Mouse (Mus musculus): ENCODE data around the gene Plp2. TPM values are rescaled to one million over a fixed set of nuclear protein-coding genes. Genes with fewer than 3 reads are reported as not detected.
A peak's percentile ranks its signal among the peaks of the same experiment; 100 is the strongest.

The Plp2 gene
- polyA plus RNA-seq, 1 experiment from 2014 or later: 33.2 TPM

- Histone ChIP-seq H3K4me1 (no peaks in the 10 kb centered on the region; the same call in 1 of the 2 replicates), H3K36me3 (no peaks in the 10 kb centered on the region), H3K4me3 (no peak overlapping the region), H3K4me2 (replicated peaks) (no peak overlapping the region), H3K27me3 (no peaks in the 10 kb centered on the region), H3K9me3 (no peaks in the 10 kb centered on the region), H3K27ac (replicated peaks) (no peak overlapping the region), H3K9ac (replicated peaks) (no peak overlapping the region)
- WGBS: 62% methylated on average over 10 of the region's 11 CpGs
- ATAC-seq (ENCODE audit: low FRiP score, low read depth): no peak
Observed at GRCm38 (mm10) chrX:7658785-7659589, 12.2 kb downstream of the Plp2 start.

- Histone ChIP-seq H3K4me1 (no peaks in the 10 kb centered on the region; the same call in 1 of the 2 replicates), H3K27ac (replicated peaks) (no peak overlapping the region), H3K4me3 (no peak overlapping the region), H3K9me3 (no peaks in the 10 kb centered on the region), H3K36me3 (no peaks in the 10 kb centered on the region), H3K4me2 (replicated peaks) (peak overlapping the region; percentile 32), H3K9ac (replicated peaks) (no peak overlapping the region), H3K27me3 (no peaks in the 10 kb centered on the region)
- WGBS: 24% methylated on average over 14 of the region's 15 CpGs
- ATAC-seq (ENCODE audit: low FRiP score, low read depth): no peak
Observed at GRCm38 (mm10) chrX:7658031-7658784, 13.0 kb downstream of the Plp2 start.

GRCm38 (mm10) chrX:7657221-7657639, 14.0 kb downstream of the Plp2 start, which contains the start of gene Prickle3:
Gene Prickle3, plus strand, starts transcription at chrX:7657260.
- H3K9me3 ChIP-seq: no peaks in the 10 kb centered on the region
- H3K4me1 ChIP-seq: no peaks in the 10 kb centered on the region; the same call in 1 of the 2 replicates
- no peaks in the 10 kb centered on the region for H3K36me3 ChIP-seq
- no peak within 1 kb of the TSS for H3K27ac ChIP-seq (replicated peaks)
- no peaks in the 10 kb centered on the region for H3K27me3 ChIP-seq
- peak within 1 kb of the TSS; percentile 30 for H3K4me3 ChIP-seq
- WGBS: 25% methylated on average over 25 of the region's 26 CpGs
- ATAC-seq (ENCODE audit: low FRiP score, low read depth): peak; percentile 23; the same call in 1 of the 2 replicates
- H3K9ac ChIP-seq (replicated peaks): 0 out of 2 replicates have a peak within 1 kb of the TSS, but pooled peaks have one; percentile 11
- H3K4me2 ChIP-seq (replicated peaks): peak within 1 kb of the TSS; percentile 46

- H3K4me1 ChIP-seq: no peaks in the 10 kb centered on the region
- H3K4me2 ChIP-seq (replicated peaks): peak overlapping the region; percentile 52
- H3K36me3 ChIP-seq: peaks cover 5% of the 10 kb centered on the region; the same call in 1 of the 2 replicates
- H3K9ac ChIP-seq (replicated peaks): peak overlapping the region; percentile 39; the same call in 1 of the 2 replicates
- H3K9me3 ChIP-seq: no peaks in the 10 kb centered on the region
- 20% methylated on average over 25 of the region's 25 CpGs for WGBS
- no peaks in the 10 kb centered on the region for H3K27me3 ChIP-seq
- H3K4me3 ChIP-seq: peak overlapping the region; percentile 40
- ATAC-seq (ENCODE audit: low FRiP score, low read depth): peak; percentile 97
- peak overlapping the region; percentile 76 for H3K27ac ChIP-seq (replicated peaks)
Observed at GRCm38 (mm10) chrX:7648671-7649304, 22.4 kb downstream of the Plp2 start.

- no peak overlapping the region for H3K27ac ChIP-seq (replicated peaks)
- no peak overlapping the region for H3K4me3 ChIP-seq
- no peaks in the 10 kb centered on the region for H3K4me1 ChIP-seq
- H3K4me2 ChIP-seq (replicated peaks): no peak overlapping the region
- no peaks in the 10 kb centered on the region for H3K27me3 ChIP-seq
- H3K9ac ChIP-seq (replicated peaks): no peak overlapping the region
- no peak for ATAC-seq (ENCODE audit: low FRiP score, low read depth)
- H3K9me3 ChIP-seq: no peaks in the 10 kb centered on the region
- WGBS: 18% methylated on average over 5 of the region's 5 CpGs
- H3K36me3 ChIP-seq: peaks cover 5% of the 10 kb centered on the region; the same call in 1 of the 2 replicates
Observed at GRCm38 (mm10) chrX:7645349-7645748, 25.8 kb downstream of the Plp2 start.

- peak overlapping the region; percentile 54 for H3K4me2 ChIP-seq (replicated peaks)
- H3K9ac ChIP-seq (replicated peaks): no peak overlapping the region
- 55% methylated on average over 12 of the region's 12 CpGs for WGBS
Observed at GRCm38 (mm10) chrX:7640785-7641184, 30.4 kb downstream of the Plp2 start.

GRCm38 (mm10) chrX:7639536-7640325, 31.5 kb downstream of the Plp2 start:
- H3K9ac ChIP-seq (replicated peaks): peak overlapping the region; percentile 65
- peak overlapping the region; percentile 54 for H3K4me2 ChIP-seq (replicated peaks)
- no peaks in the 10 kb centered on the region for H3K27me3 ChIP-seq
- peak overlapping the region; percentile 57 for H3K4me3 ChIP-seq
- no peaks in the 10 kb centered on the region for H3K4me1 ChIP-seq
- H3K36me3 ChIP-seq: peaks cover 5% of the 10 kb centered on the region; the same call in 1 of the 2 replicates
- no peaks in the 10 kb centered on the region for H3K9me3 ChIP-seq
- ATAC-seq (ENCODE audit: low FRiP score, low read depth): peak; percentile 5; the same call in 1 of the 2 replicates
- peak overlapping the region; percentile 46; the same call in 1 of the 2 replicates for H3K27ac ChIP-seq (replicated peaks)
- 28% methylated on average over 13 of the region's 13 CpGs for WGBS

More at GRCm38 (mm10) chrX:7640785-7641184, 30.4 kb downstream of the Plp2 start:
- peaks cover 5% of the 10 kb centered on the region; the same call in 1 of the 2 replicates for H3K36me3 ChIP-seq
- no peaks in the 10 kb centered on the region for H3K9me3 ChIP-seq
- H3K4me1 ChIP-seq: no peaks in the 10 kb centered on the region
- ATAC-seq (ENCODE audit: low FRiP score, low read depth): no peak
- H3K27ac ChIP-seq (replicated peaks): no peak overlapping the region
- peak overlapping the region; percentile 14 for H3K4me3 ChIP-seq
- no peaks in the 10 kb centered on the region for H3K27me3 ChIP-seq

- Histone ChIP-seq H3K4me3 (peak within 1 kb of the TSS; percentile 57), H3K9ac (replicated peaks) (peak within 1 kb of the TSS; percentile 65), H3K4me2 (replicated peaks) (peak within 1 kb of the TSS; percentile 54), H3K36me3 (no peaks in the 10 kb centered on the region), H3K27ac (replicated peaks) (peak within 1 kb of the TSS; percentile 39; the same call in 1 of the 2 replicates), H3K4me1 (no peaks in the 10 kb centered on the region), H3K9me3 (no peaks in the 10 kb centered on the region), H3K27me3 (no peaks in the 10 kb centered on the region)
- 27% methylated on average over 35 of the region's 42 CpGs for WGBS
- ATAC-seq (ENCODE audit: low FRiP score, low read depth): peak; percentile 89
Observed at GRCm38 (mm10) chrX:7638401-7639091, 32.6 kb downstream of the Plp2 start, which contains the start of gene Syp. Gene Syp, plus strand, starts transcription at chrX:7638471.

- Histone ChIP-seq H3K4me3 (no peak overlapping the region), H3K27ac (replicated peaks) (no peak overlapping the region), H3K27me3 (no peaks in the 10 kb centered on the region), H3K9ac (replicated peaks) (no peak overlapping the region), H3K4me2 (replicated peaks) (no peak overlapping the region), H3K9me3 (no peaks in the 10 kb centered on the region), H3K4me1 (no peaks in the 10 kb centered on the region), H3K36me3 (no peaks in the 10 kb centered on the region)
- no peak for ATAC-seq (ENCODE audit: low FRiP score, low read depth)
- 82% methylated on average over 3 of the region's 3 CpGs for WGBS
Observed at GRCm38 (mm10) chrX:7635101-7635500, 36.1 kb downstream of the Plp2 start.

- Histone ChIP-seq H3K9me3 (no peaks in the 10 kb centered on the region), H3K4me1 (no peaks in the 10 kb centered on the region), H3K36me3 (no peaks in the 10 kb centered on the region), H3K9ac (replicated peaks) (no peak overlapping the region), H3K4me2 (replicated peaks) (no peak overlapping the region), H3K4me3 (no peak overlapping the region), H3K27ac (replicated peaks) (no peak overlapping the region), H3K27me3 (no peaks in the 10 kb centered on the region)
- ATAC-seq (ENCODE audit: low FRiP score, low read depth): no peak
- 89% methylated on average over 6 of the region's 6 CpGs for WGBS
Observed at GRCm38 (mm10) chrX:7632560-7632959, 38.6 kb downstream of the Plp2 start.
